Mouse (Mus musculus) cortical plate, adult 2 months (tissue): Measurements from ENCODE around the gene Spata2. TPM values are rescaled to one million over a fixed set of nuclear protein-coding genes. Genes with fewer than 3 reads are reported as not detected.

Experiments
- H3K27ac ChIP-seq: fragments of 200-500 bp; 2 replicates; pipeline ENCODE4 v1.5.1; 2012; ENCODE audit warnings: low read length, control low read depth, inconsistent platforms; ENCODE audit not compliant: insufficient read depth
- H3K4me1 ChIP-seq: fragments of 200-500 bp; 2 replicates; pipeline ENCODE4 v1.6.1; 2011; ENCODE audit warnings: low read length; ENCODE audit not compliant: control insufficient read depth, insufficient read depth
- H3K4me3 ChIP-seq: fragments of 200-500 bp; 2 replicates; pipeline ENCODE4 v1.5.1; 2011; ENCODE audit warnings: mild to moderate bottlenecking, low read length, control low read depth; ENCODE audit not compliant: insufficient read depth
- CTCF ChIP-seq: fragments of 200-500 bp; IDR thresholded peaks from 2 replicates; pipeline ENCODE4 v1.5.1; 2011; ENCODE audit warnings: mild to moderate bottlenecking, control low read depth, low read length; ENCODE audit not compliant: insufficient read depth; ENCODE audit errors: extremely low read depth
- POLR2A ChIP-seq: fragments of 200-500 bp; IDR thresholded peaks from 2 replicates; pipeline ENCODE4 v1.6.1; 2011; ENCODE audit warnings: mild to moderate bottlenecking, low read length, control low read depth; ENCODE audit not compliant: insufficient read depth; ENCODE audit errors: extremely low read depth
- polyA plus RNA-seq: library from polyadenylated mRNA; depleted of rRNA; stranded (reverse); fragments of >200 nt; gene quantifications from 2 replicates; pipeline ENCODE4 v1.2.3, GENCODE M21; 2012

Spata2 gene
- polyA plus RNA-seq, 1 experiment: 62.9 TPM

DNA sequence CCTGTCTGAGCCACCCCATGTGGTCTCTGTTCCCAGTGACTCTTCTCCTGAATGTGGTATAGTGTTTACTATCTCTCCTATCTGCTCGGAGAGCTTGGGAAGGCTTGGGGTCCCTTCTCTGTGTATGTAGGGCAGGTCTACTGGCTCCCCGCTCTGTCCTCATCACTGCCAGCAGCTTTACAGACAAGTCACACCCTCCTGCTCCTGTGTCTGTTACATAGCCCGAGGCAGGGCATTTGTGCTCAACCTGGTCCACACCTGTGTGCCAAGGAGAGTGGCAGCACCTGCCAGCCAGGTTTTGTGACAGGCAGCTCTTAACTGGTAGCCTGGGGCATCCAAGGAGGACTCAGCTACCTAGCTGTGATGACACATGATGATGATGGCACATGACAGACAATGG, 22.1 kb downstream of the Spata2 start:
- Histone ChIP-seq H3K4me3 (no peak overlapping the region), H3K27ac (no peak overlapping the region), H3K4me1 (no peaks in the 10 kb centered on the region)
- TF ChIP-seq POLR2A: no peak
- TF ChIP-seq CTCF: no peak

GRCm38 (mm10) chr2:167468444-167468843, 24.2 kb downstream of the Spata2 start:
- Histone ChIP-seq H3K4me1 (no peaks in the 10 kb centered on the region), H3K4me3 (no peak overlapping the region), H3K27ac (no peak overlapping the region)
- TF ChIP-seq POLR2A: no peak

DNA sequence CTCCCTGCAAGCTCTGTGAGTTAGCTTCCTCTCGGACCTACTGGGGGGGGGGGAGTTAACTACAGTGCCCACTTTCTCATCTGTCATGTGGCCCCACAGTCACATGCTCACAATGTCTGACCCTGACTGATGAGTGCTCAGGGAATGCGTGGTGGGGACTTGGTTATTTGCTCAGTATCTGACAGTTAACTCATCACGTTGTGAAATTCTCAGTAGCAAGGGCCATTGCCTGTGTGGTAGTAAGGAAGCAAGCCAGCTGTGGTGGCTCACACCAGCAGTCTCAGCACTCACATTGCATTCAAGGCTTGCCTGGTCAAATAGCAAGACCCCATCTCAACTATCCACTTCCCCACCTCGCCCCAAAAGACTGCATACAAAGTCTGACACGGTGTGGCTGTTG, 25.5 kb downstream of the Spata2 start:
- Histone ChIP-seq H3K27ac (no peak overlapping the region), H3K4me1 (no peaks in the 10 kb centered on the region), H3K4me3 (no peak overlapping the region)
- TF ChIP-seq POLR2A (no peak), CTCF (no peak)

- no peak overlapping the region for H3K4me3 ChIP-seq
- H3K27ac ChIP-seq: no peak overlapping the region
- no peaks in the 10 kb centered on the region for H3K4me1 ChIP-seq
- no peak for TF ChIP-seq CTCF
- no peak for TF ChIP-seq POLR2A
Measured at GRCm38 (mm10) chr2:167465951-167466350, 26.7 kb downstream of the Spata2 start.

DNA sequence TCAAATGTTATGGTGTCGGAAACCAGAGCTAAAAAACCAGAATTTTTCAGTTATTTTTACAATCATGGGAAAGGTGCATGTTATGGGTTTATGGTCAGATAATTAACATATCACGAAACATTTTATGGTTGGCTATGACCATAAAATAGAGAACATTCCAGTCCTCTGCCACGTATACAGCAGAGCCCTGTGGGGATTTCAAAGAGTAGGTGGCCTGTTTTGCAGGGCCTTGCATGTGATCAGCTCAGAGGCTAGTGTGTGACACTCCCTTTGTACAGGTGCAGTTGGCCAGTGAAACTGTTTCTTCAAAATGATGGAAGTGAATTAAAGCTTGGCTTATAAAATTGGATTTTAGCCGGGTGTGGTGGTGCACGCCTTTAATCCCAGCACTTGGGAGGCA, 28.9 kb downstream of the Spata2 start:
- no peaks in the 10 kb centered on the region for H3K4me1 ChIP-seq
- no peak overlapping the region for H3K27ac ChIP-seq
- no peak overlapping the region for H3K4me3 ChIP-seq
- no peak for TF ChIP-seq POLR2A

GRCm38 (mm10) chr2:167462954-167463353, 29.7 kb downstream of the Spata2 start:
- Histone ChIP-seq H3K27ac (no peak overlapping the region), H3K4me1 (no peaks in the 10 kb centered on the region), H3K4me3 (no peak overlapping the region)
- TF ChIP-seq CTCF (peak; percentile 76), POLR2A (no peak)

DNA sequence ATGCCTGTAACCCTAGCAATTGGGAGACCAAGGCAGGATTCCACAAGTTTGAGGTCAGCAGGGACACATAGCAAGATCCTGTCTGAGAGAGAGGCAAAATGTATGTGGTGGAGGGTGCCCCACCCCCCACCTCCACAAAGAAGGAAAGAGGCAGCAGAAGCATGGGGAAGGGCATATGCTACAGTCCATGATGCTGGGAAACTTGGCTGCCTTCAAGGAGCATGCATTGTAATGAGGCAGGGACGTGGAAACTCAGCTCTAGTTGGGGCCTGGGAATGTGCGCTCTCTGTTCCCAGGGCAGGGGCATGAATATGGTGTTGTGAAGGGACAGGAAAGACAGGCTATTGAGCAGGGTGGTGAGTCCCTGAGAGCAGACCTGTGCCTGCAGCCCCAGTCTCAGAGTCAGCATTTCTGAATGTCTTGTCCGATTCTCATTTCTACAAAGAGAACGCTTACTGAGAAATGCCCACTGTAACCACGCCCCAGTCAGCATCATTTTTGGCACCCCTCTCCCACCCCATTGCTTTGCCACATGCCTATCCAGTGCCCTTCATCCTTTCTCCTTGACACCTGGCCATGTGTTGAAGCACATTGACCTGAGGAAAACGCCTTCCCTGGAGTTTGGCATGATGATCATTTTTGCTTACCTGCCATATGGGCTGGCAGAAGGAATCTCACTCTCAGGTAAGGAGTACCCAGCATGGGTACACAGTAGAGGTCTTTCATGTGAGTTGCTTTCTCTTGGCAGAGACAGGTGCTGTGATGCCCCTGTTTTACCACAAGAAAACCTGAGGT, 33.4 kb downstream of the Spata2 start:
- no peak for TF ChIP-seq CTCF
- no peak for TF ChIP-seq POLR2A
- no peaks in the 10 kb centered on the region for H3K4me1 ChIP-seq
- H3K27ac ChIP-seq: no peak overlapping the region
- H3K4me3 ChIP-seq: no peak overlapping the region

- Histone ChIP-seq H3K4me3 (no peak overlapping the region), H3K27ac (no peak overlapping the region), H3K4me1 (no peaks in the 10 kb centered on the region)
- TF ChIP-seq POLR2A (no peak), CTCF (no peak)
Measured at GRCm38 (mm10) chr2:167458548-167458947, 34.1 kb downstream of the Spata2 start.

DNA sequence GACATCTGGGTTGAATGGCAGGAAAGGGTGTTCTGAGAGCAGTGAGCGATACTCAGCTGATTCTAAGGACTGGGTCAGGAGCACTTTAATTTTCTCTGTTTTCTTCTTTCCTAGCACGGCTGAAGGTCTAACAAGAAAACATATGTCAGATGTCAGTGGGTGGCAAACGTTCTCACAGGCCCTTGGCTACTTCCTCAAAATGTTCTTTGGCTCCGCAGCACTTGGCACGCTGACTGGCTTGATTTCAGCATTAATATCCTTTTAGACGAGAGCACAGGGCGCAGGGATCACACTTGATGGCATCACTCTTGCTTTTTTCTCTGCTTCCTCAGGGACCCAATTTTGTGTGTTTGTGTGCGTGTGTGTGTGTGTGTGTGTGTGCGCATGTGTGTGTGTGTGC, 35.5 kb downstream of the Spata2 start:
- no peaks in the 10 kb centered on the region for H3K4me1 ChIP-seq
- no peak overlapping the region for H3K27ac ChIP-seq
- TF ChIP-seq CTCF (no peak), POLR2A (no peak)
- H3K4me3 ChIP-seq: no peak overlapping the region

- Histone ChIP-seq H3K4me3 (no peak overlapping the region), H3K4me1 (no peaks in the 10 kb centered on the region), H3K27ac (no peak overlapping the region)
- TF ChIP-seq POLR2A (no peak), CTCF (no peak)
Measured at GRCm38 (mm10) chr2:167456361-167457020, 36.2 kb downstream of the Spata2 start.

- no peak overlapping the region for H3K4me3 ChIP-seq
- no peaks in the 10 kb centered on the region for H3K4me1 ChIP-seq
- TF ChIP-seq POLR2A (no peak), CTCF (no peak)
- H3K27ac ChIP-seq: no peak overlapping the region
Measured at GRCm38 (mm10) chr2:167453814-167454213, 38.9 kb downstream of the Spata2 start.
